Mouse (Mus musculus) cerebellum, postnatal 10 days (tissue): ENCODE results near the gene Cep295nl.

Experiments
- DNase-seq, 2 experiments: peaks; one replicate each; pipeline ENCODE4 v3.0.0; 2021; ENCODE audit warnings: mixed read lengths in 2 of 2

The Cep295nl gene

GRCm38 (mm10) chr11:118342400-118342981 is at the start of gene Cep295nl:
Gene Cep295nl, minus strand, starts transcription at chr11:118342500.
- DNase-seq: peak; percentile 62 to 66

DNA sequence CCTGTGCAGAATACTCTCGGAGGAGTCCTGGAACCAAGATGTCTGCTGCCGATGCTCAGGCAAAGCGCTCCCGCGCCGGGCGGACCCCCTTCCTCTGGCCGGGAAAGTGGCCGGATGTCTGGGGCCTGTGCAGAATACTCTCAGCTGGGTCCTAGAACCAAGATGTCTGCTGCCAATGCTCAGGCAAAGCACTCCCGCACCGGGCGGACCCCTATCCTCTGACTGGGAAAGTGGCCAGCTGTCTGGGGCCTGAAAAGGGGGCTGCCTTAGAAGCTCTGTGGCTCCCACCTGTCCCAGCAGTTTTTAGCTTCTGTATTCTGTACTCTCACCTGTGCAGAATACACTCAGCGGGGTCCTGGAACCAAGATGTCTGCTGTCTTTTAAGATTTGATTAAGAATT is 45.5 kb upstream of the Cep295nl start:
- DNase-seq: peak in 1 of 2 experiments; percentile 4

DNA sequence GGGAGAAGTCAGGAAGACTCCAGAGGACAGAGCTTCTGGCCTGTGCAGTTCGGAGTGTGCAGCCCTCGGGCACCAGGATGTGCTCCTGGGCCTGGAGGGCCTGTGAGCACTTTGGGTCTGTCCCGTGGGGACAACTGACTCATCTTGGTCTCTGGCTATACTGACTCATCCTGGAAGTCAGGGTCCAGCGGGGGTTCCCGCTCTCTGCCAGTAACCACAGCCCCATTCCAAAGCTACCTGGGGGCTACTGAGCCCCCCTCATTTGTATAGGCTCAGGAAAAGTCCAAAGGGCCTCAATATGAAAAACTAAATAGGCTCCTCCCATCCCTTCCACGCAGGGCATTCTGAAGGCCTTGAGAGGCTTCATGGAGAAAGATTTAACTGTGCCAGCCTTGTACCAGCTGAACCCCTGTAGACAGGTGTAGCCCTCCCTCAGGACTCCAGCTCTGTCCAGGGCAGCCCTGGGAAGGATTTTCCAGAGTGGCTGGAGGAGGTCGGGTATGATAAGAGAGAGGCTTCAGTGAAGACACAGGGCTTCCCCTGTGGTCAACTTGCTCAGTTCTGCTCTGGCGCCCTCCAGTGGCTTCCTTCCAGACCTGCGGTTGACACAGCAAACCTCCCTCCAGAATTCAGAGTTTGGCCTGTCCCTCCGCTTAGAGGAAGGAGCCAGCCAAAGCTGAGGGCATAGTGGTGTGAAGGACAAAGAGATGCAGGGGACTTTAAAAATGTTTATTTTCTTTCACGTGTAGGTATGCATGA is 37.1 kb upstream of the Cep295nl start:
- peak; percentile 95 to 97 for DNase-seq

DNA sequence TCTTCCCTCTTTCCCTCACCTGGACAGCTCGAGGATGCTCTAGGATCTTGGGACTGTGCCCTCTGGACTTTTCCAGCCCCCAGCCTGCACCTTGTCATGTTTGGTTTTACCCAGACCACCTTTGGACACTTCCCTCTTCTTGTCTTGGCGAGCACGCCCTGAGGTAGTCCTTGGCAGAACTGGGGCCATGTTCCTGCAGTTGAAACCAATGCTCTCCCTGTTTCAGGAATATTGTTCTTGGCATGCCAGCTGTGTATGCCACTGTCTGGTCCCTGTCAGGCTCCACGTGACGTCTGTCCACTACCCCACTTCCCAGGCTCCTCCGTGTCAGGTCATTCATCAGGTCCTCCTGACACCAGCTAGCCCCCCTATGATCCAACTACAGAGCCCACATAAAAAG is 36.4 kb upstream of the Cep295nl start:
- peak in 1 of 2 experiments; percentile 5 for DNase-seq

DNA sequence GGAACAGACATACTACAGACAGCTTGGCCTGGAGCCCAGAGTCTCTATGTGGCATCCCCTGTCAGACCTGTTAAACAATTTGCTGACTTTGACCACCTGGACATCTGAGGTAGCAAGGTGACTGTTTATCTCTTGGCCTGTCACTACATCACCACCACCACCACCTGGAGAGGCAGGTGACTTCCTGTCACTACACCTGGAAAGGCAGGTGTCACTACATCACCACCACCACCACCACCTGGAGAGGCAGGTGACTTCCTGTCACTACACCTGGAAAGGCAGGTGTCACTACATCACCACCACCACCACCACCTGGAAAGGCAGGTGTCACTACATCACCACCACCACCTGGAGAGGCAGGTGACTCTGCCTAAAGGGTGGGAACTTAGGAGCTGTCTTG is 34.0 kb upstream of the Cep295nl start:
- DNase-seq: peak in 1 of 2 experiments; percentile 38

GRCm38 (mm10) chr11:118375881-118376280 is 33.6 kb upstream of the Cep295nl start:
- peak in 1 of 2 experiments; percentile 41 for DNase-seq

DNA sequence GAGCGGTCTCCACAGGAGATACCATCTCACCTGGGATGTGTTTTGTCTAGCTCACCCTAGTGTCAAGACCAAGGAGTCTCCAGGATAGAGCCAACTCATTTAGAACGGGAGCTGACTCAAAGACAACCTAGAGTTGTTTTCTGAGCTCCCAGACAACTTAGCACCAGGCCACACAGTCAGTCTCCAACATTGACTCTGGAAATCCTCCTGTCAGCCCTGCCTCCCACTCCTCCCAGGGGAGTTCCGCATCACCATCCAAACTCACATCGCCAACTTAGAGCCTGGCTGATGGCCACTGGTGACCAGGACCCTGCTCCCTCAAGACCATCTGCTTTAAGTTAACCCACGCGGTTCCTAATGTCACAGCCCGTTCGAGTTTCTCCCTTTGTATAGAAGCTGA is 33.2 kb upstream of the Cep295nl start:
- DNase-seq: peak in 1 of 2 experiments; percentile 15

DNA sequence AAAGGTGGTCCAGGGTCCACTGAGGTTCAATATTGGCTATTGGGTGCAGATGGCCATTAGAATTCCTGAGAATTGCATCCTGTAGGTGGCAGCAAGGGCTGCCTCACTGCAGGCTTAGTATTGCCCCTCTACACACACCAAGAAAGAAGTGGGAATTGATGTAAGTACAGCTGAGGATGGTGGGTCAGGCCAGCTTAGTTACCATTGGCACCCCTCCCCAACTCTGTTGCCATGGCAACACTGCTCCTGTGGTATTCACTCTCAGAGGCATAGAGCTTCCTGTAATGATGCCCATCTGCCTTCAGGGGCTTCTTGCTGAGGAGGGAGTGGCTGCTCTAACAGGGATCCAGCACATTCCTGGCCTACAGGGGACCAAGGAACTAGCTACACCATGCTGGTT is 32.7 kb upstream of the Cep295nl start:
- DNase-seq: peak in 1 of 2 experiments; percentile 61

DNA sequence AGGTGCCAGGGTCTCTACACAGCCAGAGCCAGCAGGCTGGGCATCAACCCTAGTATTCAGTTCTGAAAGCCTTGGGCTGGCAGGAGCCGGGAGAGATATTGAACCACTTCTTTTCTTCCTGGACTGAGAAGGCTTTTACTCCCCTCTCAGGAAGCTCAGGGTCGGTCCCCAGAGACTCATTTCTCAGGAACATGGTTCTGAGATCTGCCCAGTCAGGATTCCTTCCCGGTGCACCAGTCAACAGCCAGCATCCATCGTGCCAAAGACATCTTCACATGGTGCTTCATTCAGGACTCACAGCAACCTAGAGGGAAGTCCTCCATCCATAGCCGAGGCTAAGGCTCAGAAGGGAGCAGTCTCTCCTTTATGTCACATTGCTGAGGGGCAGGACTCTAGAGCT is 32.2 kb upstream of the Cep295nl start:
- peak in 1 of 2 experiments; percentile 5 for DNase-seq

DNA sequence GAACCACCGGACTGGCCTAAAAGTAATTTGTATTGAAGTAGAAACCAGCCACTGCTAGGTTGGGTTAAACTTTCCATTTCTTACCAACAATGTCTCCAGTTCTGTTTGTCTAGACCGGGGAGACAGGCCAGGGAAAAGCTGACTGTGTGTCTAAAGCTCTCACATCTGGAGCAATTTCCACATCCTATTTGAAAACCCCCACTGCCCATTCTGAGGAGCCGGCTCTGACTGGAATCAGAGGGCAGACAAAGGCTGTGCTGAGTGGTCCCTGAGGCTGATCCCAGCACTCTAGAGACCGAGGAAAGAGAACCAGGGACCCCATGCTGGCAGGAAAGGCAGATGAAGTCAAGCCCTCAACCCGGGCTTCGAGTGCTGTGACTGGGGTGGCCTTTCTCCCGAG is 30.3 kb upstream of the Cep295nl start:
- DNase-seq: peak in 1 of 2 experiments; percentile 1

DNA sequence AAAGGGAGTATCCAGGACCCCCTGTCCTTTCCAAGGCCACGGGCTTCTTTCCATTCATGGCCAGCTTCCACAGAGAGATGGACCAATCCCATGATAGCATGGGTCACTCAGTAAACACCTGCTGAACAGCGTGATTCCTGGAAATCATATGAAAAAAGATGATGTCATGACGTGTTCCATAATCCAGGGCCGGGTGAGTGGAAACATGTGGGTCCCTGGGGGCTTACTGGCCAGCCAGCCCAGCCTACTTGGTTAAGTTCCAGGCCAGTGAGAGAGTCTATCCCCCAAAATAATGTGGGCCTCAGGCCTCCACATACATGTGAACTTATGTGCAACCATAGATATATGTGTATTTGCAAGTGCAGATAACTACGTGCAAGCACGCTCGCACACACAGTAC is 29.6 kb upstream of the Cep295nl start:
- peak in 1 of 2 experiments; percentile 6 for DNase-seq

DNA sequence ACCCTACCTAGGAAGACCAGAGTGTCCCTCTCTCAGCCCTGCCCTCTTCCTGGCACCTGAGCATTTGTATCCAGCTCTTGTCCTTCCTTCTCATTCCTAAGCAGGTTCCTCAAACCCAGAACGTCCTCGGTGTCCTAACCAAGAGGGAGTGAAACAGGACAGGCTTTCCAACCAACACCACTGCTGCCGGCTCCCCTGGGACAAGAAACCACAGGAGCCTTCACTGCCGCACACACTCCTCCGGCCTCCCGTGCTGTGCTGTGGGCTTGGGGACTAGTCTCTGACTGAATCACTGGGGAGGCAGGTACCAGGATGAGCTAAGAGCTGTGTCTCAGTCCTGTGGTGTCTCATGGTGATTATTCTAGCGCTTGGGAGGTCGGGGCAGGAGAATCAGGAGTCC is 27.4 kb upstream of the Cep295nl start:
- peak in 1 of 2 experiments; percentile 4 for DNase-seq

DNA sequence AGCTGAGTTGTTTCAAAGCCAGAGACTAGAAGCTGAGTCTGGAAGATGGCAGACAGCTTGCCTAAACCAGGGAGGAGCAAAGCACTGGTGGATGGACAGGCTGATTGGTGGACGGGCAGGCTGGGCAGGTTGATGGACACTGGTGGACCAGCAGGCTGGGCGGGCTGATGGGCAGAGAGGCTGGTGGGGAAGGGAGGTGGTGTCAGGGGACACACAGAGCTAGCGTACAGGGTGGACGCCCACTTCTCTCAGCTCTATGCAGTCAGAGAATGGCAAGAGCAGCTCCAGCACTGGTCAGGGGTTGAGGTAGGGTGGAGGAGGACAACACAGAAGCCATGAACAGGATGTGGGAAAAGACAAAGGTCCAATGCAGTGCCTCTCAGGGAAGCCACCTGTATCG is 27.0 kb upstream of the Cep295nl start:
- peak in 1 of 2 experiments; percentile 6 for DNase-seq

DNA sequence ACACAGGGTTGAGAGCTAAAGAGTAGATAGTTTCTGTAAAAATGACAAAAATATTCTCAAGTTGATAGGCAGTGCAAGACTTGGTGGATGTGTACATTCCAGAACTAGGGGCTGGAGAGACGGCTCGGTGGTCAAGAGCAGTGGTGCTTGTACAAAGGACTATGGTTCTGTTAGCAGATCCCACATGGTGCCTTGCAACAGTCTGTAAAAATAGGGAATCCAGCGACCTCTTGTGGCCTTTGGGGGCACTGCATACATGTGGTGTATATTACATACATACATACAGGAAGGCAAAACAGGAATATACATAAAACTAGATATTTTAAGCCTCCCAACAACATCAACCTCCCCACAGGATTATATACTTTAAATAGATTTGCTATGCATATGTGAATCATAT is 26.0 kb upstream of the Cep295nl start:
- peak; percentile 55 to 64 for DNase-seq

GRCm38 (mm10) chr11:118366559-118366958 is 24.3 kb upstream of the Cep295nl start:
- DNase-seq: no peak

DNA sequence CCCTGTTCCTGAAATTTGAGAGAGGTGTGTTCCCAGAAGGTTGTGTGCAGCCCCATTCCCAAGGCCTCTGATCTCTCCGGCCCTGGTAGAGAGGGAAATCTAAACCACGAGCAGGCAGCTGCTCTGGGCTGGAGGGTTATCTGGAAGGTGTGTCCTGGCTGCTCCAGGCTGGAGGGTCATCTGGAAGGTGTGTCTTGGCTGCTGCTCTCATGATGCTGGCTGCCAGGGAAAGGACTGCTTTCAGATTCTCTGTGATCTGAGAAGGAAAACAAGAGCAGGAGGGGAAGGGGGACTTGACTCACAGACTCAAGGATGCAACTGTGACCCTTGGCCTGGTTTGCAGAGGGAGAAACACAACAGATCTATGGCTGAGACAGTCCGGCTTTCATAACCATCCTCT is 23.8 kb upstream of the Cep295nl start:
- peak in 1 of 2 experiments; percentile 38 for DNase-seq

- peak in 1 of 2 experiments; percentile 64 for DNase-seq
Measured at GRCm38 (mm10) chr11:118365171-118365570, 22.9 kb upstream of the Cep295nl start.

GRCm38 (mm10) chr11:118364021-118364420 is 21.7 kb upstream of the Cep295nl start:
- peak in 1 of 2 experiments; percentile 13 for DNase-seq

- DNase-seq: peak; percentile 57 to 66
Measured at GRCm38 (mm10) chr11:118362971-118363518, 20.7 kb upstream of the Cep295nl start.

DNA sequence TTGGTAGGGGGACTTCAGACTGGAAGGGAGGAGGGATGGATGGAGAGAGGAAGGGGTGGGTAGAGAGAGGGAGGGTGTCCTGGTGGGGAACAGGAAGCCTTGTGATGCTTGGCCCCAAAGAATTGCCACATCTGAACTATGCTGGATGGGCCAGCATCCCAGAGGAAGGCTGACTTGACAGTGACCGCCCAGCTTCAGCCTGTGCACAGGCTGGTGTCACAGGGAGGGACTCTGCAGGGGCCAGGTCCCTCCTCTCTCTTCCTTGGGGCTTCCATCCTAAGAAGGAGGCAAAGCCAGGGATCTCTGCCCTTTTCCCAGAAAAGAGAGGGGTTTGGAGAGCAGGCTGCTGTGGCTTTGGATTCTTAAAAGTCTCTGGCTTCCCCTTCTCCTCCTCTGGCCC is 20.2 kb upstream of the Cep295nl start:
- DNase-seq: no peak

DNA sequence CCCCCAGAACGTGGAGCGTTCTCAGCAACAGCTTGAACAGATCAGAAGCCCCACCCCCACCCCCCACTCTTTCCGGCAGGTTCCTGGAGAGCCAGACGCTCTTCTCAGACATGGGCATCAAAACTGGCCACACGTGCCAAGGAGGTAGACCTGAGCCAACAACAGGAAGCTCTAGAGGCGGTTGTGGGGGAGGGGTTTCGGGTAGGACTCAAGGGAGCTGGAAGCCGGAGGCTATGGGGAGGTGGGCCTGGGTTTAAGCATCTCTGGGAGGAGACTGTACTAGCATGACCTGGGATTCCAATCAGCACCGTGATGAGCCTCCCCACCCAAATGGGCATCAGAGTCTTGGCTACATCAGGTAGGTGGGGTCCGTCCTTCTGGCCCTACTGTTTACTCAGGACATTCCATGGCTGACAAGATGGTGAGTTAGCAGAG is 18.6 kb upstream of the Cep295nl start:
- DNase-seq: peak; percentile 91 to 92

DNA sequence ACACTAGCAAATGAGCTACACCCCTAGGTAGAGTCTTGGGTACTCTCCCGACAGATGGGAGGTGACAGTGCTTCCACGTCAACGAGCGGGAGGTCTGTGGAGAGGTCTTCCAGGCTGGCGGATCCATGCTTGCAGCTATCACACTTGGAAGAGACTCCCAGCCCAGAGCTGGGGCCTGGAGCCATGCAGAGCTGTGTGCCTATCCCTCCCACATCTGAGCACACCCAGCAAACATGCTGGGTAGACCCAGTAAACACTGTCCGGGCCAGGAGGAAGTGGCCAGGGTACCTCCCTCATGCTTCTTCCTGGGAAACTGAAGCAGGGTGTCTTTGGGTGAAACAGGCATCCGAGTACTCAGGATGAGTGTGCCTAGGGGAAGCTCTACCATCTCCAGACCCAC is 18.2 kb upstream of the Cep295nl start:
- DNase-seq: peak; percentile 63 to 69

DNA sequence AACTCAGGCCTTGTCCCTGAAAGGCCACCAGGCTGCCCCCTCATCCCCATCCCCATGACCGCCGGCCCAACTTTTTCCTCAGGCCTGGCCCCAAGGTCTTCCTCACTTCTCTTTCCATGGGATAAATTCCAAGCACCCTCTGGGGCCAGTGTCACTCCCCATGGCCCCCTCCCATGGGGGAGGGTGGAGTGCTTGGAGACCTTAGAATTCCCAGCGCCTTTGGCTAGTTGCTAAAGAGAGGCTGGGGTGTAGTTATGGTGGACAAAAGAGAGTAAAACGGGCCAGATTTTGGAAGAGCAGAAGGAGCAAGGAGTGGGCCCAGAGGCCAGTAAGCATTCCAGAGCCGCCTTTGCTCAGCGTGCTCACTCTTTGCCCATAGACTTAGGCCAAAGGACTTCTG is 13.3 kb upstream of the Cep295nl start, which contains the start of gene Timp2:
Gene Timp2, minus strand, starts transcription at position 101 of the 400 bp plus-strand sequence.
- no peak for DNase-seq

- peak; percentile 89 to 93 for DNase-seq
Measured at GRCm38 (mm10) chr11:118355205-118355604, 12.9 kb upstream of the Cep295nl start.
